Mouse (Mus musculus) WW6 (cell line): ENCODE results near the gene Ercc5.

Experiments used
- DNase-seq: peaks from one replicate; pipeline ENCODE4 v3.0.0-alpha.2; 2013; ENCODE audit warnings: low read depth, low spot score

The Ercc5 gene

DNA sequence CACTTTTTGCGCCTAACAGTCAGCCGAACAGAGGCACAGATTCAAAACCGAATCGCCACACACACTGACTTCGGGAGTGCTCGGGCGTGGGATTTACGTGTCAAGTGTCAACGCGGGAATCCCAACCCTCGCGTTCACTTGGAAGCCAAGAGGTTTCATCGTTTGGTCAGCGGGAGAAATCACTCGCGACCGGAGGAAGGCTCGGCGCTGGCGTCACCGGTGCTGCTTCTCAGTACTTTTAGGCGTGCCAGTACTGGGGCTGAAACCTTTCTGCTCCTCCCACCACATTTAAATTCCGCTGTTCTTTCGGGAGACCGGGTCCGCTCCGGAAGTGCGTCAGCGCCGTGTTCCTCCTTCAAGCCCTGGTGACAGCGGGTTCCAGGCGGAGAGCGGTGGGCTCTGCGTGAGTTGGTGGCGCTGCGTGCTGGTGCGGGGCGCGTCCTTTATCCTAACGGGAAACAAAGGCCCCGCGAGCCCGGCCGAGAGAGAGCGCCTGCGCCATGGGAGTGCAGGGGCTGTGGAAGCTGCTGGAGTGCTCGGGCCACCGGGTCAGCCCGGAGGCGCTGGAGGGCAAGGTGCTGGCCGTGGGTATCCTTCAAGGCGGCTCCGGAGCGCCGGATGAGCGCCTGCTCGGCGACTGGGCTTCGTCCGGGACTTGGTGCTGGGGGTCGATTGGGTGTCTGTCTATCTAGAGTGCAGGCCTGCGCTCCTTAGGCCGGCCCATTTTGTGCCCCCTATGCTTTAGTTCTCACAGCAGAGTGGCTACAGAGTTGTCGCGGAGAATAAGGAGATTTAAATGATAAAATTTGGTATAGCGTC, at the start of gene Ercc5:
TSS of gene Ercc5 (plus strand) at position 182 of the 819 bp plus-strand sequence.
- peak; percentile 85 for DNase-seq

DNA sequence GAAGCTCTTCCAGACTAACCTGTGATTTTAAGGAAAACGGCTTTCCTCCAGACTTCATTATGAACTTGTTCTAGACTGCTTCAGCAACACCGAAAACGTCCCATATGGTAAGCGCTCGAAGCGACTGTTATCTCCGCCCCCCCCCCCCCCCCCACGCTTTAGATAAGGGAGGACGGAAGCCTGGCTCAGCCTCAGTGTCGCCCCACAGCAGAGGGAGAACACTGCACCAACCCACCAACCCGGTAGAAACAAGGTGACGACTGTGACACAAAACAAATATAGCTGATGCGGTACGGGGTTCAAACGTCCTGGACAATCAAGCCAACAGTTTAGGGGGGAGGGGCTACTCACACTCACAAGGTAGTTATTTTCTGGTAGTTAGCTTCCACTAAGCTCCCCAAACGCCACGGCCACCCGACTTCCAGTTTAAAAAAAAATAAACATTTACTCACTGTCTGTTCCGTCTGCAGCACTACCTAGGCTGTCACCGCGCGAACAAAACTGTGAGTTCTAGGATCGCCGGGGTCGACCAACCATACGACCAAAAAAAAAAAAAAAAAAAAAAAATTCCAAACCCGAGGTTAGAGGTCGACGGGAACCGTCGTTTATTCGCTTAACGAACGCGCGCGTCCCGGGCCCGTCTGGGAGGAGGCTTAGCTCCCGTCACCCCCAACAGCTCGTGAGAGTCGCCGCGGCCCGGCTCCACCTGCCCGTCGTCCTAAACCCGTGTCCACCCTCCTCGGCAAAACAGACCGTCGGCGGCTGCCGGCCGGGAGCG, 45.9 kb upstream of the Ercc5 start:
- no peak for DNase-seq

DNA sequence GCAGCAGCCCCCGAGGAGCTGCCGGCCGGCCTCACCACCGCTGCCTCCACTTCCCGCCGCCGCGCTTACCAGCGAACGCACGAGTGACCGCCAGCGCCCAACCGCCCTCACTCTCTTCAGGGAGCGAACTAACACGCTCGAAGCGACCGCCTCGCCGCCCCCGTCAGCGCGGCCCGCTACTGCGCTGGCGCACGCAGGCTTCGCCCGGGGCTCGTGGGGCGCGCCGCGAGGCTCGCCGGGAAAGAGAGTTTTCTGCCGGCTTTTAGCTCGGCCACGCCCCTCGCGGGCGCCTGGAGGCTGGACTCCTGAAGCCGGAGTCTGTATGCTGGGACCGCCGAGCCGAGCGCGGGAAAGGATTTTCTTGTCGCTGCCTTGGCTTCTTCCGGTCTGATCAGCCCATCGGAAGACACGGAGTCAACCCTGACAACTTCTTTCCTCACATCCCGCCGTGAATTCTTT, 45.3 kb upstream of the Ercc5 start, which contains the start of gene Tex30:
TSS of gene Tex30 (minus strand) at position 183 of the 459 bp plus-strand sequence.
- DNase-seq, result peak; percentile 86

DNA sequence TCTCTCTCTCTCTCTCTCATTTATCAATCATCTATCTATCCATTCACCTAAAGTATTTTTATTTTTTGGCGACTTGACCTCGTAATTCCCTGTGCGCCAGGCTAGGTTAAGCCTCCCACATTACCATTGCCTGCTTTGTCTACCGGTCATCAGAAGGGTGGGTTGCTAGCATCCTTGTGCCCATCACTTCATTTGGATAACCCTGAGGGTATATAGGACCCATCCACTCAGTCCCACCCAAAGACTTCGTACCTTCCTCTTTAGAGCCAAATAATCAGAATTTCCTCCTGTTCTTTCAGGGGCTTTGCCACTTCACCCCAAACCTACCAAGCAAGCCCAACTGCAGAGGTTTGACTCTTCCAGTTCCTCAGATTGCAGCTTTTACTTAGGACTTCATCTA, 44.6 kb upstream of the Ercc5 start:
- no peak for DNase-seq

DNA sequence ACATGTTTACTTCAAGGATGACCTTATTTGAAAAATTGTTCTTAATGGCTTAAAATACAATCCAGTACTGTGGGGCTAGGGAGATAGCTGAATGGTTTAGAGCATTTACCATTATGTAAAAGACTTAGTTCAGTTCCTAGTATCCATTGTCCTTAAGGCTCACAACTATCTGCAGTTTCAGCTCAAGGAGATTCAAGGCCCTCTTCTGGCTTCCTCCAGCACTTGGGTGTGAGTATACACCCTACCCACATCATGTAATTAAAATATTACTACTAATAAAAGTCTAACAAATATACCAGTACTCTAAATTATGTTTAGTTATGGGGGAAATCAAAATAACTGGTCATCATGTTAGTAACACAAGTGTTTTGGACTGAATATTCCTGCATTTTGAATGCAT, 30.0 kb upstream of the Ercc5 start:
- no peak for DNase-seq

DNA sequence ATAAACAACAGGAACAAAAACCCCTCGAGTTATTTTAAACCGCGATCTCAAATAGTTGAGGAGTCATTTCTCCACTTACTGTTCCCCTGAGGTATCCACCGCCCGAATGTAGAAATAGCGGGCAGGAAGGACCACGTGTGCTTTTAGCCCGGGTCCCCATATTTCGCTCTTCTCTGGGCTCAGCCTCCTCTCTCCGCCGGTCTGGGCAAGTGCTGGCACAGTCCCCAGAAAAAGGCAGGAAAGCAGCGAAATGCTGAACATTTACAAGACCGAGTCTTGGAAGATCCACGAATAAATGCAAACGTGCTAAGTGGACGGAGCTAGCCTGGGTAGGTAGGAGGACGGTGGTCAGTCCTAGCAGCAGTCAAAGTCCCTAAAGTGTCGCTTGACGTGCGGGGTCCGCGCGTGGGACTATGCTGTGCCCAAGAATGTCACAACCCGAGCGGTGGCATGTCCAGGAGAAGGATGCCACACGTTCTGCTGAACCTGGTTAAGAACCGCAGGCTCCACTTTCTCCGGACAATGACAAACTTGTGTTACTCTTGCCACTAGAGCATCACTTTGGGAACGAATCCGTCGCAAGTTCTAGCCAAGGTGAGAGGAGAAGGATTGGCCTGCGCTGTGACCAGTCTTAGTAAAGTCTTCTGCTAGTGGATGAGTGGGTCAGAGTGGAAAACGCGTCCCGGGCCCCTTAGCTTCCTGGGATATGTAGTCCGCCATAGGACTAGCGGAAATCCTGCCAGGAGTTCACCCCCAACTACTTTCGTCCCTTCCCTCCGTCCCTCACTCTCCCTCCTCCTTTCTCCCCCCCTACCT, 29.1 kb upstream of the Ercc5 start, which contains the start of the genes Kdelc1 and Bivm:
TSS of gene Kdelc1 (minus strand) at position 570 of the 816 bp plus-strand sequence.
TSS of gene Bivm (plus strand) at position 719 of the 816 bp plus-strand sequence.
- DNase-seq, result peak; percentile 81

DNA sequence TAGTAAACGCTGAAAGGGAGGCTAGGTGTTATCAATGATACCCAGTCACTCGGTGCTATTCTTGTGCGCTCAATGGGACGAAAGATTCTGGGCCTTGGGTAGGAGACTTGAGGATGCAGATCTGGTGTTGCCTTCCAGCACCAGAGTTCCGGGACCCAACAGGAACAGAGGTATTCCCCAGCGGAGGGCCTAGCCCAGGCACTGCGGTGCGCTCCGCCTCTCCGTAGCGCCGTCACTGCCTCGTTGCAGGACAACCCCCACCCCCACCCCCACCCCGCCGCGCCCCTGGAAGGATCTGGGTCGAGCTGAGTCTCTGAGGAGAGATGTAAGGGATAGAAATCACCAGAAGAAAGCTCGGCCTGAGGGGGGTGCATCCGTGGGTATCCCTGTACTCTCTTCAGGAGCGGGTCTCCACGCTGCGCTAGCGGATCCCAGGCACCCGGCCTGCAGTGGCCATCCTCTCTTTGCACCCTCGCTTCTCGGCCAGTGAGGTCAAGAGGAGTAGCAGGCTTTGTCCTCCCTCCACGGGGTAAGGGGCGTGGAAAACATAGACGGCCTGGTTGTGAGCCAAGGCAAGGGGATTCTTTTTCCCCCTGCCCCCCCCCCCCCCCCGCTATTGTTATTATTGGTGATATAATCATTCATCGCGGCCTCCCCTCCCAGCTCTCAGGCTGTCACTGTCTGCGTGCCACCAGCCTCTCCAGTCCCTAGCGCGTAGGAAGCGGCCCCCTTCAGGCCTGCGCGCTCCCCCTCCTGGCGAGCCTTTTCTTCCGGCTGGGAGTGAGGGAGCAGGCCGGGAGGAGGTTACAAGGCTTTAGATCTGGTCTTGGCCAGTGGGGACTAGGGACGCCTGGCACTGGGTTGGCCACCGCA, 28.1 kb upstream of the Ercc5 start:
- DNase-seq, result peak; percentile 42

DNA sequence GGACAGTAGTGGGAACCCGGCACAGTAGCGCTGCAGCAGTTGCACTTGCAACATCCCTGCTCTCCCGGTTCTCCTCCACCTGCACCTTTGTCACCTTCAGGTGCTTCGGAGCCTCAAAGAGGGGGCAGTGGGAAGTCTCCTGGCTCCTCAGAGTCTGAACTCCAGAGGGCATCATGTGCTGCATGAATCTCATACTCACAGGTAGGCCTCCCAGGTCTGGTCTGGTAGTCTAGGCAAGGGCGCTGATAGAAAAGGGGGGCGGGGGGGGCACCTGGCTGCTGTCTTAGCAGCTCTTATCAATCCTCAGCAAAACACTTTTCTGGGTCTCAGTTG, 27.5 kb upstream of the Ercc5 start:
- DNase-seq, result no peak

DNA sequence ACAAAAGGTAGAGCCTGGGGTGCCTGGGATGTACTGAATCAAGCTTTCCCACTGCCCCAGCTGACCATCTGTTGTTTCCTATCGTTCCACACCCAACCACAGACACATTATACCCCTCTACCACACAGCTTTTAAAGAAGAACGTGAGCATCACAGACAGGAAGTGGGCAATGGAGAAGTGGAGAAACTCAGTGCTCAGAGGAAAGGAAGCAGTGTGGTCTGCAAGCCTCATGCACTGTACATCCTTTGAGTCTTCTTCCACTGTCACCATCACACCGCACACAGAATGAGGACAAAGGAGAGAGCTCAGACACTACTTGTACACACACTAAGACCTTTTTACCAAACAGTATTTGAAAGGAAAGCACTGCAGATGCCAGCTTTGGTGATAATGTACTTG, 25.3 kb upstream of the Ercc5 start:
- DNase-seq, result no peak

DNA sequence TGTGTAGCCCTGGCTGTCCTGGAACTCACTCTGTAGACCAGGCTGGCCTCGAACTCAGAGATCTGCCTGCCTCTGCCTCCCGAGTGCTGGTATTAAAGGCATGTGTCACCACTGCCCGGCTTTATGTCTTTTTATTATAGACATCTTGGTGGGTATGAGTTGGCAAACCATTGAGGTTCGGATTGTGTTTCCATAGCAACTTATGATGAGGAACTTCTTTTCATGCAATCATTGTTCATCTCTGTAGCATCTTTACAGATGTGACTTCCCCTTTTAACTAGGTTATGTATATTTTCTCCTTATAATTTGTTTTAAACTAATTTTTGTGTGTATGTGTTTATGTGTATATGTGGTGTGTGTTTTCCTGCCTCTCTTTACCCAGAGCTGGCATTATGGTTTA, 22.0 kb upstream of the Ercc5 start:
- DNase-seq, result no peak

DNA sequence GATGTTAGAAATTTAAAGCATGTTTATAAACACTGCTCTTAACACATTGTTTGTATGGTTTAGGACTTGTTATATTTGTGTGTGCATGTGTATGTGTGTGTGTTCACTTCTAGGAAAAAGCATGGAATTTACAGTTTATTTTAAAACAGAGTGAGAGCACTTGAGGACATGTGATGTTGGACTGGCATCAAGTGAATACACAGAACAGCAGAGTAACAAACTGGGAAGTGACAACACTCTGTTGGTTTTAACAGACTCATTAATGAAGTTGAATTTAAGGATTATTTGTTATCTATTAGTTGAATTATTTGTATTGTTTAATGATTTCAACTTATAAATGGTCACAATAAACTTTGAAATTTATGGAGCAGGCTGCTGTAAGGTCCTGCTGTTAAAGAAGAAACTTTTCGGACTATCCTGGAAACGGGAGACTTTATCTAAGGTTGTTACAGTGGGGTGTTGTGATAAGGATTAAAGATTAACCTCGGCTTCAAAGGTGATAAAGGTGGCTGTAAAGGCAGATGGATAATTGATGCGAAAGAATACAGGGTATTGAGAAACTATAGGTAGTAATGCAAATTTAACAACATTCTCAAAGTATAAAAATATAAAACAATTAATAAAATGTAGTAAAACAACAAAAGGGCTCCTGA, 17.5 kb upstream of the Ercc5 start:
- no peak for DNase-seq

DNA sequence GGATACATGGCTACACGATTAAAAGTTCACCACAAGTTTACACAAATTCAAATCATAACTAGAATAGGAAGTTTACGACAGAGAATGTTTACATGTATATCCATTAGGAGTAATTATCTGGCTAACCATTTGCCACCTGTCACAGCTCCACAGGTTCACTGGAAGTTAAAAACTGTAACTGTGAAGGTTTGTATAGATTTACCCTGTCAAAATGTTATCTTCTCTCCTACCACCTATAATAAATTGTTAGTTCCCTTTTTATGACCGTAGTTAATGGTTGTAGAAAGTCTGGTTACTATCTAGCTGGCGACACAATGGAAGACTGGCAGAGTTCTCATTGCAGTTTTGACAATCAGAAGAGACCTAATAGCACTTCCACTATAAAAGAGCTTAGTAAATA, 7.3 kb upstream of the Ercc5 start:
- no peak for DNase-seq

DNA sequence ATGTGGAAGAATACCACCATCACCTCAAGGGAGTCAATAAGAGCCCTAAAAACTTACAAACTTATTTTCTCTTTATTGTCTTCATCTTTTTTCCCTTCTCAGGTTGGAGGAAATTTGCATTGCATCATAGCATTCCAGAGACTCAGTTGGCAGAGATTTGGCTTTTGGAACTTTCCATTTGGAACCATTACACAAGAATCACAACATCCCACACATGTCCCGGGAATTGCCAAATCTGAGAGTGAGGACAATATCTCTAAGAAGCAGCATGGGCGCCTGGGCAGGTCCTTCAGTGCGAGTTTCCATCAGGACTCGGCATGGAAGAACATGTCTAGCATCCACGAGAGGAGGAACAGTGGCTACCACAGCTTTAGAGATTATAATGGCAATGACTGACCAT, 4.8 kb upstream of the Ercc5 start:
- DNase-seq, result no peak

DNA sequence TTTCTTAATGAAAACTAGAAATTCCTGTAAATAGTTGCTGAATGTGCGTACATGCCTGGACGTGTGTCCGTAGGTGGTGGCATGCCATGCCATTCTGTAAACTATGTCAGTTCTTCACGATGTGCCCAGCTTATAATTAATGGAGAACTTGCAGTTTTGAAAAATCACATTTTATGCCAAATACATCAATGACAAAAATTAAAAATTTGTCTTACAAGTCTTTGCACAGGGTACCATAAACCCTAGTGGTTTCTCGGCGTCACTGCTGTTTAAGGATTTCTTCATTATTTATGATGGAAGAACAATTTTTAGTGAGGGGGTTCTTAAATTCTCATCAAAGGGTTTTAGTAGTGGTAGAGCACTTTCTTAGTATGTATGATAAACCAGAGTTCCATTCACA, 1.2 kb downstream of the Ercc5 start:
- no peak for DNase-seq

DNA sequence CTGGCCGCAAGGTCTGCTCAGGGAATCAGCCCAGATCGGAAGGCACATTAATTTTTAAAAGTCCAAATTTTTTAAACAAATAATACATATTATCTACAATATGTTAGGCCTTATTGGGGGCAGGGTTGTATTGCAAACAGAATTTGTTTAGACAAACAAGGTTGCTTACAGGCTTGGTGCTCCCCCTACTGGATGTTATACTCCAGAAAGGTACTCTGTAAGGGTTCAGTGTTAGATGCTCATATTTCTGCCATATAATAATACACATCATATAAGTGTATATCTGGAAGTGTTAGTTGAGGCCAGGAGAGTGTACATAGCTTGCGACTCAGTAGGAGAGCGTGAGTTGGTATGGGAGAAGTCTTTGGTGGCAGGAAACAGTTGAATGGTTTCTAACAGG, 7.7 kb downstream of the Ercc5 start:
- no peak for DNase-seq

DNA sequence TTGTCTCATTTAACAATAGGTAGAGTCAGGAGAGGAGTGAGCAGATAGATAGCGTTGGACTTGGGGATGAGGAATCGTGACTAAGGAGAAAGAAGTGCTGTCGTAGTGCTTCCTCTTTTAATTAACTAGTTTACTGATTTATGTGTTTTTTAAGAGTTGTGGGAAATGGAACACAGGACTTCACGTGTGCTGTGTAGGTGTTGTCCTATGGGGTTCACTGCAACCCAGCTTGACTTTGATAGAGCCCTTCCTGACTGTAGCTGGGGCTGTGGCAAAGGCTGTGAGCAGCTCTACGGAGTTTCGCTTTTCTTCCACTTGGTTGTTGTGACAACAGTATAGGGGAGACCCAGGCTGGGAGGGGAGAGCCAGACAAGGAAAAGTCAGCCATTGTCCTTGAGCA, 10.8 kb downstream of the Ercc5 start:
- DNase-seq, result no peak

DNA sequence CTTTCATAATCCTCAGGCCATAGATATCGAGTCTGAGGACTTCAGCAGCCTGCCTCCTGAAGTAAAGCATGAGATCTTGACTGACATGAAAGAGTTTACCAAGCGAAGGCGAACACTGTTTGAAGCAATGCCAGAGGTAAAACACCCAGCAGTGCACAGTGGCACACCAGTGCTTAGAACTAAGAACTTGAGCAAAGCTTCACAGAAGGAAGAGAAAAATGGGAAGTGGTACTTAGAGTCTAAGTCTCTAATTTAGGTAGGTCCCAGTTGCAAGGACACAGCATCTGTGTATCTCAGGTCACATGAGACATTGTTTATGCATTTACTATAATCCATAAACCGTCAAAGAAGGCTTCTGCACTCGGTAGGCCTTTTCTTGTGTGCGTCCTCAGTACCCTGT, 14.3 kb downstream of the Ercc5 start:
- DNase-seq, result no peak

DNA sequence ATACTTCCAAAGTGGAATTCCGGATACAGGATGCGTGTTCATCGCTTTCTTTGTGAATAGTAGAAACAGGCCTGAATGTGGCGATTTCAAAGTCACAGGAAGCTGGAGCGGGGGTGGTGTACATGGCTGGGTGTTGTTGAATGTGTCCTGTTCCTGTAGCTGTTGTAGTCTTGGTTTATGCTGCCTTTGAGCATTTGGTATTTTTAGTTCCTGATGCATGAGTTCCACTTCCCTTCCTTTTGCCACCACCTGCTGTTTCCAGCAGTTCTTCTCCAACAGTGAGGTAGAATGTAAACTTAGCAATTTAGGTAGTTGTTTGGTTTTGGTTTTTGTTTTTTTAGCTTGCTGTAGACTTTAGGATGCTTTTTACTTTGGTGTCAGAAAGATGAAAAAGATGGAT, 14.8 kb downstream of the Ercc5 start:
- DNase-seq, result no peak

DNA sequence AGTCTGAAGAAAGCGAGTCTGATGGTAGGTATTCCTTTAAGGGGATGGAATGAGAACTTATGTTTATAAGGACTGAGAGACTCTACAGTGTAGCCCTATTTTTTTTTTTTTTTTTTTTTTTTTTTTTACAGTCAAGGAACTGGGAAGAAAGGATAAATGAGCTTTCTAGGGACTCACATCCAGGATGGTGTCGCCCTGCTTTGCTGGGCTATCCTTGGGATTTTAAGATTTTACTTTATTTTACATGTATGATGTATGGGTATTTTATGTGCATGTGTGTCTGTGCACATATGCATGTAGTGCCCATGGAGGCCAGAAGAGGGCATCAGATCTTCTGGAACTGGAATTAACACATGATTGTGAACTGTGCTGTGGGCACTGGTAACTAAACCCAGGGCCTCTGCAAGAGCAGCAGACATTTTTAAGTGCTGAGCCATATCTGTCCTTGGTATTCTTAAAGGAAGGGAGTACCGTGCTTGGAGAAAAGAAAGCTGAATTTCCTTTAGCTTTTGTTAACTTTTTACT, 20.4 kb downstream of the Ercc5 start:
- no peak for DNase-seq

DNA sequence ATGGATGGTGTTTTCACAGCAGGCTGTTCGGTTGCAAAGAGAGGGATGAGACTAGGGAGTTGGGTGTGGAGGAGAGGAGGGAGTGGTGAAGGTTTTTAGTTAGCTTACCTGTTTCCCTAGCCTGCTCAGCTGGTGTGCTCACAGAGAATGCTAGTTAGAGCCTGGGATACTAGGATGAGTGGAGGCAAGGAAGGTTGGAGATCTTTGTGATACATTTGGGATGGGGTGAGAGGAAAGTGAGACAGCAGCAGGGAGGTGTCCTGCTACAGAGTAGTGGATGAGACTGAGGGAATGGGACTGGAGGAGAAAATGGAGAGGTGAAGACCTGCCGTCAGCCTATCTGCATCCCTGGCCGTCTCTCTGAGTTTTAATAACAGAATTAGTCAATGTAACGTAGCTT, 25.1 kb downstream of the Ercc5 start:
- no peak for DNase-seq
